Mouse (Mus musculus) liver, embryonic 14.5 days (tissue): ENCODE measurements around the gene Foxj2.

Experiments used
- CTCF ChIP-seq: IDR thresholded peaks from 2 replicates; pipeline ENCODE4 v1.5.1; 2016; ENCODE audit warnings: antibody characterized with exemption, low read depth, control low read depth
- EP300 ChIP-seq: IDR thresholded peaks from 2 replicates; pipeline ENCODE4 v1.6.1; 2016; ENCODE audit warnings: antibody characterized with exemption, low read depth

DNA sequence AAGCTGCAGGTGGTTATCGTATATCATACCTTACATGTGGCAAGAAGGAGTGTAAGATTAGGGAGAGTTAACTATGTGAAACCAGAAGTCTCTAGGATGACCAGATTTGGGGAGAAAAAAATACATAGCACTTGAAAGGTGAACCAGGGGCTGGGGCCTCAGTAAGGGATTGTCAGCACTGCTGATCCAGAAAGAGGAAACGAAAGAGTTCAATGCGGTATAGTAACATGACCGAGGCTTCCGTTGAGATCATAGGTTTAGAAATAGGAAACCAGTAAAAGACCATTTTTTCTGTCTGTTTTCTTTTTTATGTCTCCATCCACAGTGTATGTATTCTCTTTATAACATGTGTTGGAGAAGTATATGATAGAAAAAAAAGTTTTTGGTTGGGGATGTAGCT, 53.1 kb downstream of the Foxj2 start:
- TF ChIP-seq CTCF: no peak
- TF ChIP-seq EP300: no peak
